Mouse (Mus musculus): ENCODE results near the gene Krtap28-13.
A peak's percentile ranks its signal among the peaks of the same experiment; 100 is the strongest.

Krtap28-13 gene

DNA sequence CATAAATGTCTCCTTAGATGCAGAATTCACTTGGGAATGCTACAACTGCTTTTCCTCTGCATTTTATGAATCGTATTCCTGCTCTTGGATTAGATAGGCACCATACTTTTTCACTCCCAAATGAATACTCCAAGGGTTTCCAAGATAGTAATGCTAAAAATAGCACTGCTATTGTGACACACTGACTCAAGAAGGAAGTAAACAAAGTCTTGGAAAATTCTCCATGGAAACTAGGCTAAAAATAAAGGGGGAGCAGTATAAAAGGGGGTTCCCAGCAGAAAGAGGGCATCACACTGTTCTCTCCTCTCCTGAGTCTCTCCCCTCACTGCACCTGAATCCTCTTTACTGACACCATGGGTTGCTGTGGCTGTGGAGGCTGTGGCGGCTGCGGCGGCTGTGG, at the start of gene Krtap28-13:
Gene Krtap28-13, plus strand, starts transcription at position 288 of the 400 bp plus-strand sequence.
- DNase-seq (ENCODE audit: low read depth) = no peak

DNA sequence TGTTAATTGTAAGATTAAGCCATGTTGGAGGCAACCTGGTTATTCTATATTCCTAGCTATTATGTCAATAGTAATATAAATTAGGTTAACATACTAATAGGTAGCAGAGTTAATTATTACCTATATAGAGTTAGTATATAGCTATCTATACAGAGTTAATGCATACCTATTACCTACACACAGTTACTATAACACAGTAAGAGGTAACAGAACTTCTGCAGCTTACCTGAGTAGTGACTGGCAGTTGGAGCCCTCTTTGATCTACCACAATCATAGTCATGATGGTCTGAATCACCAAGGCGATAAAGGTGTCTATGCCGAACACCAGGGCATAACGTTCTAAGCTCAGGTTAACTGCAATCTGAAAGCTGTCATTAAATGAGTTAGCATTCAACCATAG, 46.3 kb upstream of the Krtap28-13 start:
- no peak for DNase-seq (ENCODE audit: low read depth)

DNA sequence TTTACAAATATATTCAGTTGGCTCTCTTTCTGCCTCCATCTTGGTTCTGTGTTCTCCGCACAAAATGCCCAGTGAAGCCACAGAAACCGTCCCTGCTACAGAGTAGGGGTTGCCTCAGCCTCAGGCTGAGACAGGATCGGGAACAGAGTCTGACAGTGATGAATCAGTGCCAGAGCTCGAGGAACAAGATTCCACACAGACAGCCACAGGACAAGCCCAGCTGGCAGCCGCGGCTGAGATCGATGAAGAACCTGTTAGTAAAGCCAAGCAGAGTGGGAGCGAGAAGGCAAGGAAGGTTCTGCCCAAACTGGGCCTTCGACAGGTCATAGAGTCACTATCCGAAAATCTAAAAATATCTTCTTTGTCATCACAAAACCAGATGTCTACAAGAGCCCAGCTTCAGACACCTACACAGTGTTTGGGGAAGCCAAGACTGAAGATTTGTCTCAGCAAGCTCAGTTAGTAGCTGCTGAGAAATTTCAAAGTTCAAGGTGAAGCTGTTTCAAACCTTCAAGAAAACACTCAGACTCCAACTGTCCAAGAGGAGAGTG, 45.3 kb upstream of the Krtap28-13 start:
- no peak for DNase-seq (ENCODE audit: low read depth)

DNA sequence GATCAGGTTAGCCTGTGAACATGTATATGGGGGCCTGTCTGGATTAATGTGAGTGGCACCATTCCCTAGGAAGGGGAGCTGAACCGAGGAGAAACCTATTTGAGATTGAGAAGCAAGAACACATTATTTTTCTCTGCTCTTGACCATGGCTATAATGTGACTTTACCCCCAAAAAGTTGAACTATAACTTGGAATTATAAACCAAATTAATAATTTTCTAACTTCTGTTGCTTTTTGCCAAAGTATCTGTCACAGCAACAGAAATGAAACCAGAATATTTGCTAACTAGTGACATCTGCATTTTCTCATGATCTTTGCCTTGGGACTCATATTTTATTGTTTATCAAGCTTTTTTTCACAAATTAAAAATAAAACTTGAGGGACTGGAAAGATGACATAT, 44.2 kb upstream of the Krtap28-13 start:
- DNase-seq (ENCODE audit: low read depth) = no peak

DNA sequence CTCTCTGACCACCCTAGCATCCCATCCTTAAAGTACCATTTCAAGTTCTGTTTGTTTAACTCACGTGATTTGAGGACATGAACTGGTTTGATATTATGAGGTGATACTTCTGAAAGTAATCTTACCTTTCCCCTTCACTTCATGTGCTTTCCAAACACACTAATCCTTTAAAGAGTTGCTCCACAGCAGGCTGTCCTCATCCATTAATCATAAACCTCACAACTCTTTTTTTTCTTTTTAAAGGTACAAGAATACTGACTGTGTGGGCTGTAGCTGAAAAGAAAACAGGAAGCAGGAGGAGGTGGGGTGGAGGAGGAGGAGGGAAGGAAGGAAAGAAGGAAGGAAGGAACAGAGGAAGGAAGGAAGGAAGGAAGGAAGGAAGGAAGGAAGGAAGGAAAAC, 28.8 kb upstream of the Krtap28-13 start:
- DNase-seq (ENCODE audit: low read depth) = no peak

DNA sequence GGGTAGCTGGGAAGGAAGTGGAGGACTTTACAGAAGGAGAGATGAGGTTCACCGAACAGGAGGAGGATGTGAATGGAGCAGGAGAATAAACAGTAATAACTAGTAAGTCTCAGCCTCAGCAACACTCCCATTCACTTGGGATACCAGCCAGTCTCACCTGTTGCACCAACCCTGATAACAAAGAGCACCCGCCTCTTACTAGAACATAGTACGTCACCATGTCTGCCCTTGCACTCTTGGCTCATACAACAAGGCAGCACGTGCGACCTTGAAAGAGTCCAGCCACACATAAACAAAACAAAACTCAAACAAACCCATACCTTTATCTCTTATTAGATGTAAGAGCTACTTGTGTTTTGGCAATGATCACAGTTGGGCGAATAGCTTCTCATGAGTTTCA, 28.2 kb upstream of the Krtap28-13 start:
- no peak for DNase-seq (ENCODE audit: low read depth)

DNA sequence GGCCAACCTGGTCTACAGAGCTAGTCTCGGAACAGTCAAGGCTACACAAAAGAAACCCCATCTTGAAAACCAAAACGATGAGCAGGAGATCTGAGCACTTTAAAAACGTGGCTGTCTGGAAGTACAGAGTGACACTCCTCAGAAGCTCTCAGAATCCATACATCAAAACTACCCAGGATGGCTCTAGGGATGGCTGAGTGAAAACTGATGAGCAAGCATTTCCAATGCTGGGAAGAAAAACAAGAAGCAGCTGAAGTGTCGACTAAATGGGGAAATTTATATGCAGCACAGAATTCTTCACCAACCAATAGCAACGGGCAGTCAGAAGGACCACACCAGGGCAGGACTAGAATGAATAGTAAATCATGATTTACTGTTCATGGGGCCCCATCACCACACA, 26.2 kb upstream of the Krtap28-13 start:
- no peak for DNase-seq (ENCODE audit: low read depth)

DNA sequence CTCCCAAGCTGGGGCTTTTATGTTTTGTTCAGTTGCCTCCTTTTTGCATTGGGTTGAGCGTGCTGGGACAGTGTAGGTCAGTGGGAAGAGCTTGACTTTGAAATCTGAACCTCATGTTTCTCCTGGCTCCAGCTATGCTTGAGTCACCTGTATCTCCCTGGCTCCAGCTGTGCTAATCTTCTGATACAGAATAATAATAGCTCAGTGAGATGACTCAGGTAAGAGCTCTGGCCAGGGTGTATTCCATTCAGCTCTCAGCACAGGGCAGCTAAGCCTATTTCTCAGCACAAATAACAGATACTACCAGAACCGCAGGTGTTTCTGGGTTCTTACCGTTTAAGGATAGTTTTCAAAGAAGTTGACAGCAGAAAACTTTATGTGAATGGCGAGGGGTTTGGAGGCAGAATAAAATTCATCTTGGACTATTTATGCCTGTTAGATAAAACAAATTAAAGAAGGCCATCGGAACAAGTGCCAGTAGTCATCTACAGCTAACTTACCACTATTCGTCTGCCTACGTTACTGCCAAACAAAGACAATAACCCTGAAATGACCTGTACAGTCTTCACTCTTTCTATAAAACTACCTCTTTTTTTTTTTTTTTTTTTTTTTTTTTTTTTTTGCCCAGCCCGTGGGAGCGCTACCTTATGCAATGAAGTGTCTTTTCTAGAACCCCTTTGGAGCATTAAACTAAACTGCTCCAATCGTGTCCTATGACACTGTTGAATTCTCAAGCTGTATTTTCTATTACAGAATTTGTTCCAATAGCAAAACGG, 23.6 kb upstream of the Krtap28-13 start:
- DNase-seq (ENCODE audit: low read depth) = no peak

DNA sequence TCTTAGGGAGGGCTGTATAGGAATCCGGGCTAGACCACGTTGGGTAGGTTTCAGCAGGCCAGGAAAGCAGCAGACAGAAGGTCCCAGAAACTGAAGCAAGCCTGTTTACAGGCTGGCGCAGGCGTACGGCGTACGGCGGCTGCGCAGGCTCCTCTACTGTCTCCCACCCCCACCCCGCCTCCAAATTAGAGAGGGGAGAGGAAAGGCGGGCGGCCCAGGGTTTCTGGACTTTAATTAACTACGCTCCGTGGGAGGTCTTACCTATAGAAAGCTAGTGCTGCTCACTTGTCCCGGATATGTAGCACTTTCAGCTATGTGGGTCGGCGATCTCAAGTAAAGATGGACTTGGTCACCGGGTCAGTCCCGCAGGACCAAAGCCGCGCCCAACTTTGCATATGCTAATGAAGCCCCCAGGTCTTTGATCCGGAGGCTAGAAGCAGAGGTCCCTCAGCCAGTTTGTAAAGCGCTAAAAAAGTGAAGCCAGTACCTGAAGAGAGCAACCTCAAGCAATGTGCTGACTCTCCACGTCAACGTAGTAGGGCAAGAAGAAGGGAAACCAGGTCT, 22.5 kb upstream of the Krtap28-13 start, which contains the start of gene Slc19a3:
Gene Slc19a3, minus strand, starts transcription at position 340 of the 564 bp plus-strand sequence.
- DNase-seq (ENCODE audit: low read depth) = peak; percentile 9

DNA sequence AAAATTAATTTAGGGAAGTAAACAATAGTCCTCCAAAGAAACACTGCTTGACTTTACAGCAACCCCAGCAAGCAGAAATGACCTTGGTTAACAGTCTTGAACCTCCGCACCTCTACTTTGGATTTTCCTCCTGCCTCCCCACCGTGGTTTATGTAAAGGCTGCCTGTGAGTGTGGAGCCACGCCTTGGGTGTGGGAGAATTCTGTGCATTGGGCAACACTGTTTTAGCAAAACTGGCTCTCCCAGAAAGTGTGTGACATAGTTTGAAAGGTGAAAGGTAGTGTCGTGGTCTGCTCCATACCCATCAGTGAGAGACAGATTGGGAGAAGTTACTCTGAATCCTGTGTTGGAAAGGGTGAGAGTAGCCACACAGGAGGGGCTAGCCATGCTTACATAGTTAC, 21.6 kb upstream of the Krtap28-13 start:
- no peak for DNase-seq (ENCODE audit: low read depth)

DNA sequence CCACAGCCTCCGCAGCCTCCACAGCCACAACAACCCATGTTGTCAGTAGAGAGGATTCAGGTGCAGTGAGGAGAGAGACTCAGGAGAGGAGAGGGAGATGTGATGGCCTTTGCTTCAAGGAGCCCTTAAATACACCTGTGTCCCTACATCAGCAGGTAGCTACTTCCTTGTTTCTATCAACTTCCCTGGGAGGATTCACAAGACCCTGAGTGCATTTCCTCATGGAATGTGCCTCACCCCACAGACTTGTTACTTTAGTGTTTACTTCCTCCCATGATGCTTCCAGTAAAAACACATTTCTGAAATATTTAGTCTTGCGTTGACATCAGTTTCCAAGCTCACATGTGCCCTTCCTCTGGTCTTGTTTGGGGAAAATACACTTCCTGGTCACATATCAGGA, 18.4 kb upstream of the Krtap28-13 start, which contains the start of gene Krtap28-10:
Gene Krtap28-10, minus strand, starts transcription at position 101 of the 400 bp plus-strand sequence.
- no peak for DNase-seq (ENCODE audit: low read depth)

DNA sequence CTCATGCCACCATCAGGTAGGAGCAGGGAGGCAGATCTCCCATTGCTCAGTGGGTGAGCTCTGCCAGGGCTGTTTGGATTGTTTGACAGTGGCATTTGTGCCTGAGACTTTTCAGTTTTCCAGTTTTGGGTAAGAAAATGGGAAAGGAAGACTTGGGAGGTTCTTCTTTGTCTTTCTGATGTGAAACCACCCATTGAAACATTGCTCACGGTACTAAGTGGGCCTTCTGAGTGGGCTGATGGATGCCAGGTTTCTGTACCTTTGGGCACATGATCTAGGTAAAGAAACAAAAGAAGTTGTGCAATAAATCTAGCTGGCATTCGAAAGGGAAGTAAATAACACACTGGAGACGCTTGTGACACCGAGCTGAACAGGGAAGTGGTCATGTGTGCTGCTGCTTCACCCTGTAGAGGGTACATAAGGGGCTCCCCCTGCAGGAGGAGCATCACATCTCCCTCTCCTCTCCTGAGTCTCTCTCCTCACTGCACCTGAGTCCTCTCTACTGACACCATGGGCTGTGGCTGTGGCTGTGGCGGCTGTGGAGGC, 15.8 kb upstream of the Krtap28-13 start, which contains the start of gene Gm47969:
Gene Gm47969, plus strand, starts transcription at position 51 of the 546 bp plus-strand sequence.
- DNase-seq (ENCODE audit: low read depth) = no peak

DNA sequence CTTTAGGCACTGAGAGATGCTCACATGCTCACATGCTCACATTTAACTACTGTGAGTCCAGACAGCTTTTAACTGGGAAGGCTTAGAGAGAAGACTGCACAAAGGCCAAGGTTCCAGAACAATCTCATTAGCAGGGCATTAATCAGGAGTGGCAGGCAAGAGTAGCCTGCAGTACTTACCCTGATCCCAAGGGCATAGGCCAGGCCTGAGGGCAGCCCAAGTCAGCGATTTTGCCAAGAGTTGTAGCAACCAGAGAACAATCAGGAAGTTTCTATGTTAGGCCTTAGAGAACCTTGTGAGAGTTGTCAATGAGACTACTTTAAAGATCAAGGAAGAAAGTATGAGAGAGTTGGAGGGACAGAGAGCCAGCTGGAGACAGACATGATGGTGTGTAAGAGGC, 2.2 kb upstream of the Krtap28-13 start:
- no peak for DNase-seq (ENCODE audit: low read depth)

DNA sequence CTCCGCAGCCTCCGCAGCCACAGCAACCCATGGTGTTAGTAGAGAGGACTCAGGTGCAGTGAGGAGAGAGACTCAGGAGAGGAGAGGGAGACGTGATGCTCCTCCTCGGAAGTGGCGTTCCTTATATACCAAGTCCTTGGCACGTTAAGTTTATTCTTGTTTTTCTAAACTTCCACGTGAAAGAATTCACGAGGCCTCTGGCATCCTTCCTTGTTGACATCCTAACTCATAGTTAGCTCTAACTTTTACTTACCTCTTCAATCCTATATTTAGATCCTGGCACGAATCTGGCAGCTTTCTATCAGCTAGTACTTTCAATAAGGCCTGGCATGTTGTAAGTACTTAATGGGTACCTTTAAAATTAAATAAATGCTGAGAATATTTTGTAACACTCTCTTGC, 1.5 kb upstream of the Krtap28-13 start, which contains the start of gene A030005K14Rik:
Gene A030005K14Rik, minus strand, starts transcription at position 101 of the 400 bp plus-strand sequence.
- no peak for DNase-seq (ENCODE audit: low read depth)

DNA sequence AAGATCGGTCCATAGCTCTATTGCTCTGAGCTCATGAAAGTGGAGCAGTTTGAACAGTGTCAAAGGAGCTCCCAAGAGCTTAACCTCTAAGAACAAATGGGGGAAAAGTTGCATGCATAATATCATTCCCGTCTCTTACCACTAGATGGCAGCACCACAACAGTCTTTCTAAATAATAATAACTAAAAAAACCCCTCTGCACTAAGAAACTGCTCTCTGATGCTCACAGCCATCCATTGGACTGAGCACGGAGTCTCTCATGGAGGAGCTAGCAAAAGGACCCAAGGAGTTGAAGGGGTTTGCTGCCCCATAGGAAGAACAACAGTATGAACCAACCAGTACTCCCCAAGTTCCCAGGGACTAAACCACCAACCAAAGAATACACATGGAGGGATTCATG, 4.1 kb downstream of the Krtap28-13 start:
- DNase-seq (ENCODE audit: low read depth) = peak; percentile 70

DNA sequence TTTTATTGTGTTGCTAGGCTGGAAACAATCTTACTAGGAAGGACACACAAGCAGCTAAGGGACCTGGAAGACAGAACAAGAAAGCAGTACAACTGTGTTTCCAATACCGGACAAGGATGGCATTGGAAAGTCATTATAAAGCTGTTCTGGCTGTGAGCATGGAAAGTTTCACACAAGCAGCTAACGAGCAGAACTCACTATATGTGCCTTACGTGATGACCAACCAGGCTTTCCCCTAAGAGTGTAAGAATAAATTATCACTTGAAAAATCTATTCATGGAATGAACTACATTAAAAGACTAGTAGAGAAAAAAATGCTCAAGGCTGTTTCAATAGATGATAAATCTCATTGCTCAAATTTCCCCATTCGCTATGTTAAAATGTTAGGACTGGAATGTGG, 5.8 kb downstream of the Krtap28-13 start:
- no peak for DNase-seq (ENCODE audit: low read depth)

DNA sequence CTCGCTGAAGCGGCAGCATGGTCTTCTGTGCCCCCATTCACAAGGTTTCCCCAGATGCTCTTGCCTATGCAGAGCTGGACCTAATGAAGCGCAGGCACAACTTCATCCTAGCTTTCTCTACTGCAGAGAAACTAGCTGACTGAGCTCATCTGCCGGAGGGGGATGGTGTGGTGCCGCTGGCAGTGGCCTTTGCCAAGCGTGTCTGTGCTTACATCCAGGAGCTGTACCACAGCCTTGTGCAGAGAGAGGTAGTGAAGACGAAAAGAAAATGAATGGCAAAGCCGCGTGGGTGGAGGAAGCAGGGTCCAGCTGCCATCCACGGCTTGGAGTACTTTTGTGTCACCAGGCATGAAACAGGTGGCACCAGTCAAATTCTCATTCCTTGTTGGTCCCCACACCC, 6.5 kb downstream of the Krtap28-13 start:
- DNase-seq (ENCODE audit: low read depth) = no peak

DNA sequence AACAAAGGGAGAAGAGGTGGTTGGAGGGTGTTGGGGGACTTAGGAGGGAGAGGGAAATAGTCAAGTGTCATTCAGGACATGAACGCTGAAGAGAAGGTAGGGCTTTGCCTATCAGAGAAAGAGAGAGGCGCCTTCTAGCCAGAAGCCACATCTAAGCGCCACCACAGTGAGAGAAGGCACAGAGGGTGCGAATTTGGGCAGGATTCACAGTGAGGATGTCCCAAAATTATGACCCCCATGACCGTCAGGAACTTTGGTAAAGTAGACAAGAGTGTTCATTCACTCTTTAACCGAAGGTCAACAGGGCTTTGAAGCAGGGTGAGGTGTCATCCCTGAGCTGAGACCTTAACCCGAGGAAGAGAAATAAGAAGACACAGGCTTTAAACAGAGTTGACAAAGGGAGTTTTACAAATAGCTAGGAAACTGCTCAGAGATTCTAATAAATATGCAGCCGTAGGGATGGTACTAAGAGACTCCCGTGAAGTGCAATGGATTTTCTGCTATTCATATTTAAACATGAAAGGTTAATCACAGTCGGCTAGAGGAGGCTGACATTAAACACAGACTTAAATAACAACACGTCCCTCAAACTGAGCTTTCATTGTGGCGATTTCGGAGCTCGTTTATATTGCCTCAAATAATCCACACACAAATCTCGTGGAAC, 14.9 kb downstream of the Krtap28-13 start:
- DNase-seq (ENCODE audit: low read depth) = peak; percentile 3

DNA sequence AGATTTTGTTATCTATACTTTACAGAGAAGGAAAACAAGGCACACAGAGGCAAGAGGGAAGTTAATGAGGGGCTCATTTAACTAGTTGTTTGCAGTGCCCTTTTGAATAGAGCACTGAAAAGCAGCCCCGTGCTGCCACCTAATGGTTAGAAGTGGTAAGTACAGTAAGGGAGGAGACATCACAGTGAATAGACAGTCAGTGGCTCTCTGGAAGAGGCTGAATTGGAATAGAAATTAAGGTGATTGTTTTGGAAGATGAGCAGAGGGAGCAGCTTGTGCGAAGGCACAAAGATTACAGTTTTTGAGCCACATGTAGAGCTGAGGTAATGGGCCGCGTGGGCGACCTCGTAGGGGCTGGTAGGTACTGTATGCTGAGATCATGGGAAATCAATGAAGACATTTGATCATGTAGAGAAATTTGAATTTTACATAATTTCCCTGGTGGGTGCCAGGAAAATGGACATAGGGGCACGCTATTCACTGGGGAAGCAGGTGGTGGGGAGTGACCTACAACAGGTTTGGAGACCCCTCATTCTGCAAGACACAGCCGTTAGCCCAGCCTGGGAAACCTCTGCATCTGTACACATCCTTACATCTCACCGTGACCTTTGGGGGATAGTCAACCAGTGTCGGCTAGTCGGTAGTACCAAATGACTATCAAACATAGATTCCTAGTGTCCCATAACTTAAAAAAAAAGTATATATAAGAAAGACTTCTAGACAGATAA, 15.6 kb downstream of the Krtap28-13 start:
- peak; percentile 80 for DNase-seq (ENCODE audit: low read depth)

DNA sequence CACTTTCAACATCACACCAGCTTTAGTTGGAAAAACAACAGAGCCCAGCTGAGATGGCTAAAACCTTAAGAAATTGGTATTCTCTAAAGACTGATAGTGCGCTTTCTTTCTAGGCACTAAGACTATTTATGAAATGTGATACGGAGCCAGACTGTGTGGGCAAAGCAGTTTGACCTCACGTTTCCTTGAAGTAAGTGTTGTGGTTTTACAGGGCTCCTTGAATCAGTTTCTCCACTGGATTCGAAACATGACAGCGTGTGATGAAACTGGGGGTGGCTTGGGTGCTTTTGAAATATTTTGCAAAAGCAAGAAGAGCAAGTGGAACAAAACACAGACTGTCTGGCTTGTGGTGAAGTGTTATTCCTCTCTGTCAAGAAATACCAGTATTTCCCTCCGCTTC, 16.3 kb downstream of the Krtap28-13 start:
- DNase-seq (ENCODE audit: low read depth) = peak; percentile 43

DNA sequence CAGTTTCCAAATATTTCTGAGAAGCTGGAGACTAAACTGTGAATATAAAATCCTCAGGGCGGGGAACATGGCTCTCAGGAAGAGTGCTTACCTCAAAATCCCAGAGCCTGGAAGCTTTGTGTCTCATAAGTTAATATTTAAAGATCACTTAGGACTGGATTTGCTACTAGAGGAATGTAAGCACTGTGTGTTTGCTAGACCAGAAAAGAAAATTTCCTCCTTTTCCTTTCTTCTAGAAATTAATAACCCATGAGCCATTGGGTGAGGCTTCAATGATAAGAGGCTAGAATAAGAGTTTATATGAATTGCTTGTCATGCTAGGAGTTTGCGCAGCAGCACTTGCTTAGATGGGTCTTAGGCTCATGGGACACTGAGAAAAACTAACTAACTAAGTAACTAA, 24.1 kb downstream of the Krtap28-13 start:
- no peak for DNase-seq (ENCODE audit: low read depth)

DNA sequence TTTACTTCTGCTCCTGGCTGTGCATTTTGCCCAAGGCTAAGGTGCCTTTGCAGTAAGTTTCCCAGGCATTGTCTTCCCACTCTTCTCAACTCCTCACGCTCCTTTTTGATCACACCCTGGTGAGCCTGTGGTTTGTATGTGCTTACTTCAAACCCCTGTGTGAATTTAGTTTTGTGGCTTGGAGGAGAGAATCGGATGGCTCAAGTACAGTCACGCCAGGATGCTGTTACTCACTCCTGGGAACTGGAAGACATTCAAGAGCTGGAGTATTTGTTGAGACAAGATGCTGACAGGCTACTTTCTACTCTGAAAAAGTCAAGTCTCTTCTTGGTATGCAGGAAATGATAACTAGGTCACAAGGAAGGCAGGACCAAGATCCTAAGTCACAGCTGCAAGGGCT, 30.5 kb downstream of the Krtap28-13 start:
- no peak for DNase-seq (ENCODE audit: low read depth)
